Mouse (Mus musculus) neural tube, embryonic 15.5 days (tissue): ENCODE data around the gene Cst9. TPM values are rescaled to one million over a fixed set of nuclear protein-coding genes. Genes with fewer than 3 reads are reported as not detected.

Experiments
- ATAC-seq: fragments of 200-750 bp; cut with Nextera tagmentation; 2 replicates; pipeline ENCODE4 v1.8.0; 2017; ENCODE audit warnings: mild to moderate bottlenecking, moderate TSS enrichment, moderate library complexity; ENCODE audit not compliant: low FRiP score
- H3K27ac ChIP-seq: fragments of 300-500 bp; sonication (generic); replicated peaks from 2 replicates; pipeline ENCODE4 v1.5.1; 2015; ENCODE audit warnings: mild to moderate bottlenecking, inconsistent platforms
- H3K27me3 ChIP-seq: fragments of 300-500 bp; sonication (generic); replicated peaks from 2 replicates; pipeline ENCODE4 v1.6.1; 2015; ENCODE audit warnings: inconsistent platforms
- H3K36me3 ChIP-seq: fragments of 300-500 bp; sonication (generic); 2 replicates; pipeline ENCODE4 v1.6.1; 2015; ENCODE audit warnings: inconsistent platforms
- H3K4me1 ChIP-seq: fragments of 300-500 bp; sonication (generic); 2 replicates; pipeline ENCODE4 v1.6.1; 2015; ENCODE audit warnings: inconsistent platforms
- H3K4me2 ChIP-seq: fragments of 300-500 bp; sonication (generic); 2 replicates; pipeline ENCODE4 v1.6.1; 2015; ENCODE audit warnings: inconsistent platforms, mild to moderate bottlenecking, moderate library complexity
- H3K4me3 ChIP-seq: fragments of 300-500 bp; sonication (generic); replicated peaks from 2 replicates; pipeline ENCODE4 v1.5.1; 2015; ENCODE audit warnings: mild to moderate bottlenecking, inconsistent platforms
- H3K9ac ChIP-seq: fragments of 300-500 bp; sonication (generic); replicated peaks from 2 replicates; pipeline ENCODE4 v1.6.1; 2015; ENCODE audit warnings: mild to moderate bottlenecking, inconsistent platforms
- H3K9me3 ChIP-seq: fragments of 300-500 bp; sonication (generic); replicated peaks from 2 replicates; pipeline ENCODE4 v1.6.1; 2016; ENCODE audit warnings: inconsistent platforms
- WGBS: fragments of 180-500 bp; shearing (Covaris S2); methylation state at CpG from one replicate; pipeline ENCODE4 v1.1.7; 2015; ENCODE audit warnings: mixed read lengths; 5-methylcytosine and 5-hydroxymethylcytosine counted together
- polyA plus RNA-seq: library from polyadenylated mRNA; unstranded; fragments of >200 nt; fragmentation: Nextera tagmentation; extraction: Ambion mirVana; gene quantifications from 2 replicates; pipeline ENCODE4 v1.2.1, GENCODE M21; 2015

The Cst9 gene
- polyA plus RNA-seq, 1 experiment from 2014 or later: not detected

GRCm38 (mm10) chr2:148878641-148879130 lies 43.7 kb downstream of the Cst9 start:
- Histone ChIP-seq H3K36me3 (no peaks in the 10 kb centered on the region), H3K4me1 (peaks cover 13% of the 10 kb centered on the region), H3K9ac (no peak overlapping the region), H3K9me3 (no peaks in the 10 kb centered on the region), H3K4me3 (no peak overlapping the region), H3K4me2 (no peak overlapping the region), H3K27ac (no peak overlapping the region), H3K27me3 (no peaks in the 10 kb centered on the region)
- 20% methylated on average over 2 of the region's 2 CpGs for WGBS
- ATAC-seq: no peak

GRCm38 (mm10) chr2:148879199-148879598 lies 44.3 kb downstream of the Cst9 start:
- Histone ChIP-seq H3K4me1 (peaks cover 8% of the 10 kb centered on the region), H3K4me2 (no peak overlapping the region), H3K4me3 (no peak overlapping the region), H3K36me3 (no peaks in the 10 kb centered on the region), H3K9me3 (no peaks in the 10 kb centered on the region), H3K9ac (no peak overlapping the region), H3K27ac (no peak overlapping the region), H3K27me3 (no peaks in the 10 kb centered on the region)
- ATAC-seq: no peak
- WGBS: 65% methylated on average over 1 of the region's 1 CpGs

DNA sequence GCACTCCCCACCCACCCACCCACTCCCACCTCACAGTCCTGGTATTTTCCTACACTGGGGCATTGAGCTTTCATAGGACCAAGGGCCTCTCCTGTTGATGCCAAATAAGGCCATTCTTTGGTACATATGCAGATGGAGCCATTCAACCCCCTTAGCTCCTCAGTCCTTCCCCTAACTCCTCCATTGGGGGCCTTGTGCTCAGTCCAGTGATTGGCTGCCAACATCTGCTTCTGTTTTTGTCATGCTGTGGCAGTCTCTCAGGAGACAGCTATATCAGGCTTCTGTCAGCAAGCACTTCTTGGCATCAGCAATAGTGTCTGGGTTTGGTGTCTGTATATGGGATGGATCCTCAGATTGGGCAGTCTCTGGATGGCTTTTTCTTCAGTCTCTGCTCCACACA lies 49.8 kb downstream of the Cst9 start:
- ATAC-seq: no peak
- H3K9me3 ChIP-seq: no peaks in the 10 kb centered on the region
- no peaks in the 10 kb centered on the region for H3K4me1 ChIP-seq
- no peaks in the 10 kb centered on the region for H3K27me3 ChIP-seq
- H3K4me3 ChIP-seq: no peak overlapping the region
- no peak overlapping the region for H3K9ac ChIP-seq
- no peaks in the 10 kb centered on the region for H3K36me3 ChIP-seq
- H3K27ac ChIP-seq: no peak overlapping the region
- H3K4me2 ChIP-seq: no peak overlapping the region

Other genes starting within 250 kb of the Cst9 start
- gene Nxt1, start 162.5 kb upstream of the Cst9 start, polyA plus RNA-seq: 40.2 and 54.3 TPM in 2 replicates
- gene Gzf1, start 154.1 kb upstream of the Cst9 start, polyA plus RNA-seq: 13.8 and 15.7 TPM in 2 replicates
- 84.1 and 84.6 TPM in 2 replicates for gene Napb, start 102.7 kb upstream of the Cst9 start, polyA plus RNA-seq
- not detected in 2 replicates for gene Cstl1, start 84.8 kb upstream of the Cst9 start, polyA plus RNA-seq
- gene Cst11, start 63.6 kb upstream of the Cst9 start, polyA plus RNA-seq: not detected in 2 replicates
- not detected in 2 replicates for gene 8030411F24Rik, start 53.1 kb upstream of the Cst9 start, polyA plus RNA-seq
- not detected in 2 replicates for gene Cst12, start 45.8 kb upstream of the Cst9 start, polyA plus RNA-seq
- not detected in 2 replicates for gene Cst8, start 36.4 kb upstream of the Cst9 start, polyA plus RNA-seq
- not detected in 2 replicates for gene Cst13, start 15.1 kb upstream of the Cst9 start, polyA plus RNA-seq
- not detected in 2 replicates for gene 9230104L09Rik, start 29.9 kb downstream of the Cst9 start, polyA plus RNA-seq
- 582 and 653 TPM in 2 replicates for gene Cst3, start 40.5 kb downstream of the Cst9 start, polyA plus RNA-seq
- not detected in 2 replicates for gene Gm1330, start 168.1 kb downstream of the Cst9 start, polyA plus RNA-seq
- gene Gm10750, start 182.1 kb downstream of the Cst9 start, polyA plus RNA-seq: not detected in 2 replicates